10 mouse cellular contexts compared by ENCODE assay signal in the genomic region with DNA sequence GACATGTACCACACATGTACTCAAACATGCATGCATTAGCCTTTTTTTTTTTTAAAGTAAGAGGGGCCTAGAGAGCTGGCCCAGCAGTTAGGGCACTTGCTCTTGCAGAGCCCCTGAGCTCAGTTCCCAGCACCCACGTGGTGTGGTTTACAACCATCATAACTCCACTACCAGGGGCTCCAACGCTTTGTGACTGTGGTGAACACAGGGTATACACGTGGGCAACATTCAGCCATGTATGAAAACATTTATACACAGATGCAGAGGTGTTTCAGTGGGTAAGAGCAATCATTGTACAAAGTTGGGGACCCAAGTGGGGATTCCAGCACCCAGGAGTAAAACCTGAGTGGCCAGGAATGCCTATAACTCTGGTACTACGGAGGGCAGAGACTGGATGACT. TPM values are rescaled to one million over a fixed set of nuclear protein-coding genes. Genes with fewer than 3 reads are reported as not detected.
DNase-seq lines count a peak whose midpoint lies in the region; ATAC-seq and TF ChIP-seq lines count a peak whose summit lies in the region.
"Had no signal": no experiment of that assay in that cellular context is flagged by ENCODE, and none has a peak within 500 bp of the region (broad histone marks: within the 10 kb centered on the region; RNA-seq: fewer than 3 reads in every experiment).

No protein-coding gene starts in this region.

- H3K27ac ChIP-seq in heart, embryonic 14.5 days (replicated peaks in 1 of 2; ENCODE audit: control insufficient read depth in 1 of 2, insufficient read depth in 1 of 2, low read depth in 2 of 2, low read length in 2 of 2) = peak overlapping the region; percentile 92 to 94
- H3K27ac ChIP-seq in MEL (ENCODE audit: control insufficient read depth, low read depth, low read length) (peak overlapping the region; percentile 79), macrophage (peak overlapping the region; percentile 89)
- peak overlapping the region; percentile 35; the same call in 1 of the 2 replicates for H3K27ac ChIP-seq in hindbrain, embryonic 12.5 days

- peaks cover 14 to 15% of the 10 kb centered on the region in 2 experiments for H3K4me1 ChIP-seq in heart, embryonic 14.5 days (ENCODE audit: control insufficient read depth in 2 of 2, insufficient read depth in 2 of 2, low read length in 2 of 2)
- peaks cover 10 to 27% of the 10 kb centered on the region in 2 experiments for H3K4me1 ChIP-seq in MEL (ENCODE audit: control insufficient read depth in 1 of 2, insufficient read depth in 2 of 2, low read length in 2 of 2)
- peaks cover 19% of the 10 kb centered on the region for H3K4me1 ChIP-seq in hindbrain, embryonic 12.5 days

- H3K36me3 ChIP-seq in heart, embryonic 14.5 days (ENCODE audit: control insufficient read depth, insufficient read depth, low read length) = no peaks in the 10 kb centered on the region
- H3K36me3 ChIP-seq in MEL (ENCODE audit: control insufficient read depth in 1 of 2, insufficient read depth in 2 of 2, low read length in 2 of 2) (peaks cover 0 to 24% of the 10 kb centered on the region in 2 experiments; a peak in 2 of 4 replicates), macrophage (ENCODE audit: inconsistent target) (no peaks in the 10 kb centered on the region)
- H3K36me3 ChIP-seq in hindbrain, embryonic 12.5 days = no peaks in the 10 kb centered on the region

- H3K79me2 ChIP-seq in MEL (ENCODE audit: control insufficient read depth, insufficient read depth, low read length, poor library complexity) = peaks cover 4% of the 10 kb centered on the region; the same call in 1 of the 2 replicates
- H3K79me2 ChIP-seq in macrophage (ENCODE audit: inconsistent target) = peaks cover 16% of the 10 kb centered on the region

- H3K27me3 ChIP-seq in heart, embryonic 14.5 days (ENCODE audit: control insufficient read depth, insufficient read depth, low read length) = no peaks in the 10 kb centered on the region
- no peaks in the 10 kb centered on the region for H3K27me3 ChIP-seq in MEL (ENCODE audit: control insufficient read depth in 1 of 2, insufficient read depth in 2 of 2, low read length in 2 of 2)
- no peaks in the 10 kb centered on the region for H3K27me3 ChIP-seq in hindbrain, embryonic 12.5 days

- no peak for TF ChIP-seq RAD21 in MEL (IDR thresholded peaks at IDR 0.05; ENCODE audit: low read depth, low read length)

- TF ChIP-seq CTCF in MEL (IDR thresholded peaks at IDR 0.05 in 2 of 3, conservative IDR thresholded peaks at IDR 0.05 in 1 of 3; ENCODE audit: control insufficient read depth in 1 of 3, insufficient read depth in 1 of 3, low read depth in 2 of 3, low read length in 3 of 3, poor library complexity in 1 of 3, severe bottlenecking in 1 of 3) = no peak

- H3K4me3 ChIP-seq in heart, embryonic 14.5 days (ENCODE audit: control insufficient read depth in 1 of 2, insufficient read depth in 1 of 2, low read depth in 1 of 2, low read length in 2 of 2) = no peak overlapping the region
- H3K4me3 ChIP-seq in MEL (ENCODE audit: control insufficient read depth in 1 of 2, insufficient read depth in 1 of 2, low read depth in 2 of 2, low read length in 2 of 2) (no peak overlapping the region; a peak in 1 of 4 replicates), macrophage (ENCODE audit: inconsistent target) (no peak overlapping the region)
- H3K4me3 ChIP-seq in hindbrain, embryonic 12.5 days = no peak overlapping the region

- no peak for DNase-seq in heart, adult 18-20 months
- DNase-seq in MEL (ENCODE audit: low read depth, low spot score) = no peak
- DNase-seq in ovary, postnatal 14 days (ENCODE audit: low spot score) = no peak
- no peak for DNase-seq in ovary, adult 18-20 months (ENCODE audit: low spot score)
- DNase-seq in lung, postnatal 25 days (ENCODE audit: low spot score) = no peak

- no peak for TF ChIP-seq EP300 in MEL (IDR thresholded peaks at IDR 0.05; ENCODE audit: low read depth in 1 of 2, low read length in 2 of 2)

- no peaks in the 10 kb centered on the region for H3K9me3 ChIP-seq in heart, embryonic 14.5 days (ENCODE audit: control insufficient read depth, low read length)
- H3K9me3 ChIP-seq in MEL (replicated peaks; ENCODE audit: insufficient read depth, low read length) = no peaks in the 10 kb centered on the region
- no peaks in the 10 kb centered on the region for H3K9me3 ChIP-seq in hindbrain, embryonic 12.5 days (replicated peaks)

- no peak overlapping the region for H3K9ac ChIP-seq in heart, embryonic 14.5 days (ENCODE audit: low read length)
- H3K9ac ChIP-seq in MEL (ENCODE audit: control insufficient read depth, low read depth, low read length, poor library complexity, severe bottlenecking) = peak overlapping the region; percentile 79
- H3K9ac ChIP-seq in hindbrain, embryonic 12.5 days = no peak overlapping the region

- WGBS in heart, embryonic 14.5 days = 95% methylated on average over 4 of the region's 4 CpGs
- 89% methylated on average over 4 of the region's 4 CpGs for WGBS in hindbrain, embryonic 12.5 days
- WGBS in macrophage (ENCODE audit: missing documents) = 90% methylated on average over 4 of the region's 4 CpGs

- H3K4me2 ChIP-seq in heart, embryonic 14.5 days (ENCODE audit: low read length) = peak overlapping the region; percentile 62
- H3K4me2 ChIP-seq in hindbrain, embryonic 12.5 days (replicated peaks) = 0 out of 2 replicates have a peak overlapping the region, but pooled peaks have one; percentile 46

- no peak for TF ChIP-seq POLR2A in MEL (IDR thresholded peaks at IDR 0.05; ENCODE audit: control insufficient read depth in 1 of 2, insufficient read depth in 1 of 2, low read depth in 1 of 2, low read length in 2 of 2, poor library complexity in 1 of 2)

- no peak for ATAC-seq in heart, embryonic 14.5 days (ENCODE audit: insufficient number of reproducible peaks, insufficient read depth, low FRiP score, low read depth)
- ATAC-seq in hindbrain, embryonic 12.5 days (ENCODE audit: low FRiP score) = no peak

TF ChIP-seq in MEL, 35 proteins besides CTCF, POLR2A, EP300 and RAD21:
- TF ChIP-seq SIN3A (IDR thresholded peaks at IDR 0.05; ENCODE audit: low read length) (no peak), USF1 (IDR thresholded peaks at IDR 0.05; ENCODE audit: low read depth, low read length) (no peak), ZMIZ1 (IDR thresholded peaks at IDR 0.05; ENCODE audit: low read depth, low read length) (0 out of 2 replicates have a peak, but pooled peaks have one; percentile 13)

RNA-seq across cellular contexts. Expression of gene Ssc4d, which starts 16.0 kb away (rescaled TPM):
- 0.39 and 0.68 TPM in 2 replicates for polyA plus RNA-seq in heart, embryonic 14.5 days (2014; fragmentation: Nextera tagmentation; extraction: Ambion mirVana)
- under 1 TPM; 0.21 to 0.40 TPM for total RNA-seq in heart, adult 18-20 months (2021)
- 0.95 and 1.1 TPM in 2 replicates for total RNA-seq in MEL (2012; rRNA removed)
- 1 to 10 TPM in 1 of 2 experiments, not detected in 1; 2.1 TPM for polyA plus RNA-seq in MEL (2012; ENCODE audit: insufficient read depth in 1 of 2, insufficient read length in 2 of 2, low read depth in 1 of 2, low replicate concordance in 2 of 2, missing spikeins in 1 of 2)
- 1.7 and 3.7 TPM in 2 replicates for polyA plus RNA-seq in hindbrain, embryonic 12.5 days (2016; fragmentation: Nextera tagmentation; extraction: Ambion mirVana)
- total RNA-seq in macrophage (2018; cell fraction: chromatin; rRNA removed) = 1 to 10 TPM in 24 of 26 experiments, not detected in 2; 1.1 to 5.4 (median 2.5) TPM
- total RNA-seq in macrophage (2018; cell fraction: cytosol; rRNA removed) = 1 to 10 TPM; 1.6 to 5.2 (median 3.2) TPM
- total RNA-seq in macrophage (2018; cell fraction: nucleus; rRNA removed) = 1 to 10 TPM in 25 of 26 experiments, under 1 TPM in 1; 0.93 to 5.9 (median 3.7) TPM
- 2.8 to 3.3 TPM (median 3.0 TPM) in 3 replicates for polyA plus RNA-seq in macrophage (2018)

RNA-seq across cellular contexts. Expression of gene Zp3, which starts 21.5 kb away (rescaled TPM):
- polyA plus RNA-seq in heart, embryonic 14.5 days (2014; fragmentation: Nextera tagmentation; extraction: Ambion mirVana) = not detected in 2 replicates
- not detected for total RNA-seq in heart, adult 18-20 months (2021)
- not detected in 2 replicates for total RNA-seq in MEL (2012; rRNA removed)
- polyA plus RNA-seq in MEL (2012; ENCODE audit: insufficient read depth in 1 of 2, insufficient read length in 2 of 2, low read depth in 1 of 2, low replicate concordance in 2 of 2, missing spikeins in 1 of 2) (not detected), macrophage (2018) (not detected in 3 replicates)
- polyA plus RNA-seq in hindbrain, embryonic 12.5 days (2016; fragmentation: Nextera tagmentation; extraction: Ambion mirVana) = 0.32 TPM in 1 of 2 replicates, not detected in the other
- not detected for total RNA-seq in macrophage (2018; cell fraction: chromatin; rRNA removed)
- total RNA-seq in macrophage (2018; cell fraction: cytosol; rRNA removed) = not detected
- total RNA-seq in macrophage (2018; cell fraction: nucleus; rRNA removed) = not detected
- total RNA-seq: hematopoietic stem cell, adult 5-6 weeks; neutrophil, adult 5-6 weeks had no signal

RNA-seq across cellular contexts. Expression of gene Ywhag, which starts 24.0 kb away (rescaled TPM):
- polyA plus RNA-seq in heart, embryonic 14.5 days (2014; fragmentation: Nextera tagmentation; extraction: Ambion mirVana) = 72.5 and 84.8 TPM in 2 replicates
- total RNA-seq in heart, adult 18-20 months (2021) = 100 to 1,000 TPM; 285 to 287 TPM
- 109 and 116 TPM in 2 replicates for total RNA-seq in MEL (2012; rRNA removed)
- polyA plus RNA-seq in MEL (2012; ENCODE audit: insufficient read depth in 1 of 2, insufficient read length in 2 of 2, low read depth in 1 of 2, low replicate concordance in 2 of 2, missing spikeins in 1 of 2) = 100 to 1,000 TPM; 268 to 295 TPM
- 469 and 505 TPM in 2 replicates for polyA plus RNA-seq in hindbrain, embryonic 12.5 days (2016; fragmentation: Nextera tagmentation; extraction: Ambion mirVana)
- 100 to 1,000 TPM in 20 of 26 experiments, 10 to 100 TPM in 6; 53.4 to 231 (median 136) TPM for total RNA-seq in macrophage (2018; cell fraction: chromatin; rRNA removed)
- 100 to 1,000 TPM; 212 to 334 (median 277) TPM for total RNA-seq in macrophage (2018; cell fraction: cytosol; rRNA removed)
- 100 to 1,000 TPM in 24 of 26 experiments, 10 to 100 TPM in 2; 92.5 to 392 (median 213) TPM for total RNA-seq in macrophage (2018; cell fraction: nucleus; rRNA removed)
- polyA plus RNA-seq in macrophage (2018) = 161 to 315 TPM (median 200 TPM) in 3 replicates

RNA-seq across cellular contexts. Expression of gene Dtx2, which starts 36.2 kb away (rescaled TPM):
- polyA plus RNA-seq in heart, embryonic 14.5 days (2014; fragmentation: Nextera tagmentation; extraction: Ambion mirVana) = 16.8 and 17.4 TPM in 2 replicates
- 1 to 10 TPM; 6.5 to 8.1 TPM for total RNA-seq in heart, adult 18-20 months (2021)
- 11.4 and 11.9 TPM in 2 replicates for total RNA-seq in MEL (2012; rRNA removed)
- polyA plus RNA-seq in MEL (2012; ENCODE audit: insufficient read depth in 1 of 2, insufficient read length in 2 of 2, low read depth in 1 of 2, low replicate concordance in 2 of 2, missing spikeins in 1 of 2) = 10 to 100 TPM in 1 of 2 experiments, not detected in 1; 17.2 TPM
- 31.4 and 34.5 TPM in 2 replicates for polyA plus RNA-seq in hindbrain, embryonic 12.5 days (2016; fragmentation: Nextera tagmentation; extraction: Ambion mirVana)
- 100 to 1,000 TPM in 2 of 26 experiments, 10 to 100 TPM in 23, 1 to 10 TPM in 1; 7.0 to 116 (median 33.1) TPM for total RNA-seq in macrophage (2018; cell fraction: chromatin; rRNA removed)
- 10 to 100 TPM in 21 of 26 experiments, 1 to 10 TPM in 5; 7.6 to 49.8 (median 26.9) TPM for total RNA-seq in macrophage (2018; cell fraction: cytosol; rRNA removed)
- total RNA-seq in macrophage (2018; cell fraction: nucleus; rRNA removed) = 10 to 100 TPM in 24 of 26 experiments, 1 to 10 TPM in 2; 6.1 to 96.6 (median 29.1) TPM
- 7.6 to 10.1 TPM (median 9.4 TPM) in 3 replicates for polyA plus RNA-seq in macrophage (2018)

Comparison
In these comparisons a context has a peak if more than half of its experiments do, and no peak if none do; other contexts are left out.
1. H3K27ac ChIP-seq: peak in every context shown above with its lines; median percentile 93 in heart, embryonic 14.5 days; 89 in macrophage; 79 in MEL; 35 in hindbrain, embryonic 12.5 days.